Mouse (Mus musculus) ES-Bruce4 (cell line): ENCODE measurements around the gene Pxylp1.

Source experiments
- CTCF ChIP-seq: IDR thresholded peaks from one replicate; pipeline ENCODE4 v1.8.1; 2011; ENCODE audit warnings: low read depth, low read length
- POLR2A ChIP-seq: IDR thresholded peaks from one replicate; pipeline ENCODE4 v1.8.1; 2011; ENCODE audit warnings: low read length; ENCODE audit not compliant: insufficient read depth

DNA sequence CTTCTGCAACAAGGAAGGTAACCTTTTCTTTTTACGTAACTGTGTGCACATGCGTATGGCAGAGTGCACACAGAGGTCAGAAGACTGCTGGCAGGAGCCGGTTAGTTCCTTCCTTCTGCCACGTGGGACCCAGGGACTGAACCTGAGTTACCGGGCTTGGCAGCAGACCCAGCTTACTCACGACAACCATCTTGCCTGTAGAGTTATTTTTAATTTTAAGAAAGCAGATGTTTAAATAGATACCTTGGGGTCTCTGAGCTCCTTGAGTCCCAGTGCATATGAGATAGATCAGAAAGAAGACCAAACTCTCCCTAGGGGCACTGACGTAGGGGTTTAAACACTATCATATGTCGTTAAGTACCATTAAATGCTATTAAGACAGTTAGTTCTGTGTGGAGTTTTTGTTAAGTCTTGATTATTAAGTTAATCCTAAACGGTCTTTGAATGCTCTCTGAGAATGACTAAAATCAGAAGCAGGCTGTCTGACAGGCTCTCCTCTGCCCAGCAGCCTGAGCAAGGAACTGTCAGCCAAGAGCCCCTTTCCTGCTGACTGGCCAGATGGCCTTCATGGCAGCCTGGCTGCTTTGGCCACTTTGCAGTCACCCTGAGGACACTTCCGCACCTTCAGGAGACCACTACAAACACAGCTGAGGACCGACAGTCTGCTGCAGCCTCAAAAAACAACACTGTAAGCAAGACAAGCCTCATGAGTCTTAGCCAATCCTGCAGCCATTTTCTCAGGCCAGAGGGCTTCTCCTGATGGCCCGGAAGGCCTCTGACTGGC lies 65.3 kb downstream of the Pxylp1 start:
- TF ChIP-seq CTCF (no peak), POLR2A (no peak)
